Mouse (Mus musculus) brain, embryonic 14.5 days (tissue): Measurements from ENCODE around the gene Coq5.

Experiments used
- CTCF ChIP-seq: fragments of 200-500 bp; IDR thresholded peaks from 2 replicates; pipeline ENCODE4 v1.5.1; 2012; ENCODE audit warnings: inconsistent platforms, mild to moderate bottlenecking, moderate library complexity, borderline replicate concordance; ENCODE audit not compliant: insufficient read depth, insufficient read length; ENCODE audit errors: extremely low read depth
- POLR2A ChIP-seq: fragments of 200-500 bp; IDR thresholded peaks from 2 replicates; pipeline ENCODE4 v1.6.1; 2012; ENCODE audit warnings: mild to moderate bottlenecking, inconsistent platforms, borderline replicate concordance; ENCODE audit not compliant: poor library complexity, insufficient read depth, insufficient read length, severe bottlenecking; ENCODE audit errors: extremely low read depth

GRCm38 (mm10) chr5:115267469-115268045, 11.9 kb upstream of the Coq5 start:
- TF ChIP-seq POLR2A (no peak), CTCF (no peak)
